Mouse (Mus musculus): ENCODE results near the gene Gm20388.

- TF ChIP-seq CTCF (IDR thresholded peaks at IDR 0.05; ENCODE audit: borderline replicate concordance, insufficient read depth, low read depth, low read length) (no peak), POLR2A (IDR thresholded peaks at IDR 0.05; ENCODE audit: borderline replicate concordance, insufficient read depth, low read length) (no peak)
Measured at GRCm38 (mm10) chr8:122497016-122497734, 2586.5 kb downstream of the Gm20388 start.
